Mouse (Mus musculus) yolk sac, embryonic 10.5 days (tissue): ENCODE measurements around the gene Cnksr1.

Experiments used
- DNase-seq: peaks from one replicate; pipeline ENCODE4 v3.0.0-alpha.2; 2017; ENCODE audit warnings: low spot score

Cnksr1 gene

GRCm38 (mm10) chr4:134203340-134203896, 34.8 kb downstream of the Cnksr1 start:
- DNase-seq, result no peak

- DNase-seq, result no peak
These were observed 35.3 kb downstream of the Cnksr1 start, which contains the start of gene Gm7534 for GRCm38 (mm10) chr4:134202904-134203303. TSS of gene Gm7534 (minus strand) at chr4:134203004.

GRCm38 (mm10) chr4:134199371-134199770, 38.8 kb downstream of the Cnksr1 start:
- no peak for DNase-seq

DNA sequence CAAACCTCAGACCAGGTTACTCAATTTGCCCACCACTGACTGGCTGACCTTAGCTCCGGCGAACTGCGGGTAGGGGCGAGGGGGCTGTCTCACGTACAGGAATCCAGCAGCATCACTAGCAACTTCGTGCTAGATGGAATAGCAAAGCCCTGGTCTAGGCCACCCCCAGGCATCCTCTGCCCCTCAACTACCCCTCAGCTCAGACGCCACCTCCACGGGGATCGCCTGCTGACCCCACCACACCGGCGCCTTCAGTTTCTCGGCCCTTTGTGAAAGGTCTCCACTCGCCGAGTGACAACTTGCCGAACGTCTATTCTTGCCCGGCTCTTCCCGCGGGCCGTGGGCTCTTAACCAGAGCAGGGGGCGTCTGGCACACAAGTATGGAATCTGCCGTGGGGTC, 51.9 kb downstream of the Cnksr1 start:
- no peak for DNase-seq

DNA sequence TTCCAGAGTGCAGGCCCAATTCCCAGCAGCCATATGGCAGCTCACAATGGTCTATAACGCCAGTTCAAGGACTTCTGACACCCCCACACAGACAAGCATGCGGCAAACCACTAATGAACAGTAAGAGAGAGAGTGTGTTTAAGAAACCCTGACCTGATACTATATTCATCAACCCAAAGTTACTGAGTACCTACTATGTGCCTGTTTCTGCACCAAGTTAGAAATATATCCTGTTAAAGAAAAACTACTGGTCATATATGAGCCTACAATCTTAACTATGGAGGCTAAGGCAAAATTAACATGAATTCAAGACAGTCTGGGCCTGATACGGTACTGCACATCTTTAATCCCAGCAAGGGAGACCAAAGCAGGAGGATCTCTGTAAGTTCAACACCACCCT, 52.6 kb downstream of the Cnksr1 start:
- no peak for DNase-seq

DNA sequence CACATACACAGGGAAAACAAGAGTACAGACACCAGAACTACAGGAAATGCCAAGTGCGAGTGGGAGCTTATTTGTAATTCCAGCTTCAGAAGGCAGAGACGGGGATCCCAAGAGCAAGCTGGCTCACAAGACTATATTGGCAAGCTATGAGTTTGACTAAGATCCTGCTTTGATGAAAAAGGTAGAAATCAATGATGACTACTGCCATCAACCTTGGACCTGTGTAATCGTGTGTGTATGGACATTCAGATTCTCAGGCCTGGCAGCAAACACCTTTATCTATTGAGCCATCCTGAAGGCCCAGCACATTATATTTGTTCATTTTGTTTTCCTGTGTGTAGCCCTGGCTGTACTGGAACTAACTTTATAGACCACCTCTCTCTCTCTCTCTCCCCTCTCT, 54.5 kb downstream of the Cnksr1 start:
- DNase-seq, result no peak

DNA sequence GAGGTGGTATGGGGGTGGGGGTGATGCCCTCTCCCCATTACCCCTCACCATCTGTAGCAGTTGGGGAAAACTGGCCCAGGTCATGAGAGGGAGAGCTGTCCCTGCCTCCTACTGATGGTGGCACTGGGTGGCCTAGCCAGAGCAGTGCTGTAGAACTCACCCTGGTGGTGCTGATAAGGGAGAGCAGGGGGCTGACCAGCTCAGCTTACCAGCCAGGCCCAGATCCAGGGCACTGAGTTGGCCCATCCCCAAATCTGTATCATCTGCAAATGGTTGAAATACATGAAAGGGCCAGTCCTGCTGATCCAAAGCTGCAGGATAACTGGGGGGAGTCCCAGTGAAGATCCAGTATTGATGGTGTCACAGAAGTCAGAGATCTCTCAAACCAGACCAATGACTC, 56.4 kb downstream of the Cnksr1 start:
- DNase-seq, result no peak

- no peak for DNase-seq
These were observed 57.1 kb downstream of the Cnksr1 start for GRCm38 (mm10) chr4:134181112-134181511.
